Mouse (Mus musculus): ENCODE results near the gene Baz2b.
"Not testable (repeated sequence)": the region's sequence is repeated elsewhere in the genome, so short reads cannot be mapped to it uniquely, and the experiment has no call there.

Baz2b gene

DNA sequence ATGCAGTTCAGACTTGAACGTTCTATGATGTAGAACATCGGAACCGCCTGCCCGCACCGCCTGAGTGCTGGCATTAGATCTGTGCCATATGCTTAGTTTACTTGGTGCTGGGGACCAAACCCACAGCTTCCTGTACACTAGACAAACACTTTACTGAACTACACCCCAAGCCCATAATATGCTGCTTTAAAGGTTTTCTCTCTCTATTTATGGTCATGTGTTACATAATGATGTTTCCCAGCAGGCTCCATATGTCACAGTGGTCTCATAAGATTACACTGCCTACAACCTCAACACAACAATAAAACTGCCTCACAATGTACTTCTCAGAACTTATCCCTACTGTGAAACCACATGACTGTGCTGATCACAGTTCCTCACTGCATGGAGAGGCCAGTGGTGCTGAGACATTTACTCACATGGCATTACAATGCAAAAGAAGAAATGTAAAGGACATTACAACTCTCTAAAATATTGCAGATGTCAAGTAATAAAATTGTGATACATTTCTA, 9.5 kb downstream of the Baz2b start:
- DNase-seq: no peak

DNA sequence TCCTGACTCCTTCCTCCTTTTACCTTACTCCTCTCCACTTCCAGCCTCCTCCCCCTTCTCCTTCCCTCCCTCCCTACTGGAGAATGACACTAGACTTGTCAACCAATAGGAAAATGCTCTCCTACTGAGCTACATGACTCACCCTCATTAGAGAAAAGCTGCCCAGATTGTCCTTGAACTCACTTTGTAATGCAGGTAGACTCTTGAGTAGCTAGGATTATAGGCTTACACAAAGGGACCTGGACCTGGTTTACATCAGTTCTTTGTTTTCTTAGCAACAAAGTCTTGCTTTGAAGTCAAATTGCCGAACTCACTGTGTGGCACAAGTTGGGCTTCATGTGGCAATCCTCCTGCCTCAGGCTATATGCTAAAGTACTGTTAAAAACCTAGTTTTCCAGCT, 12.8 kb downstream of the Baz2b start:
- no peak for DNase-seq

DNA sequence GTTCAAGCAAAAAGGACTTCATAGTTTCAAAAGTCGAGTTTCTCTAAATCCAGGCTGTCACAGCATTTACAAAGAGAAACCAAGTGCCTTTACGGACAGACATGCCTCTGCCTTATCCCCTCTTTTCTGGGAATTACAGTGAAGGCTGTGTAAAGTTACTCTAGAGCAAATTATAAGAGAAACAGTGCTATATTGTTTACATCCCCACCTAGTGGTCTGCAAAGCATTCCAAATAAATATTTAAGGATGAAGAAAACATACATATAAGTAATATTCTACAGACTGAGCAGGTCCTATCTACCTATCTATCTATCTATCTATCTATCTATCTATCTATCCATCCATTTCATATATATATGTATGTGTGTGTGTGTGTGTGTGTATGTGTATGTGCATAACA, 27.9 kb downstream of the Baz2b start:
- no peak for DNase-seq

DNA sequence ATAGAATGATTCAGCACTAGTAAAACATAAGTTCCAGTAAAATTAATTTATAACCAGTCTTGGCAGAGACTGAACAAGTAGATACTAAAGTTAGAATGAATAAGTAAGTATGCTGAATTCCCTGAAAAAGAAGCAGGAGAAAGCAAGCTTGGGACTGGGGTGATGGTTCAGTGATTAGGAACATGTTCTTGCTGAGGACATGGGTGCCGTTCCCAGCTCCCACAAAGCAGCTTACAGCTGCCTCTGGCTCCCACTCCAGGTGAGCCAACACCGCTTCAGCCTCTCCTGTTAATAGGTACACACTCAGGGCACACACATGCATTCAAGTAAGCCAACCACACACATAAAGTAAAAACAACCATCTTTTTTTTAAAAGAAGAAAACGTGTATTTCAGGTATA, 32.1 kb downstream of the Baz2b start:
- DNase-seq: no peak

DNA sequence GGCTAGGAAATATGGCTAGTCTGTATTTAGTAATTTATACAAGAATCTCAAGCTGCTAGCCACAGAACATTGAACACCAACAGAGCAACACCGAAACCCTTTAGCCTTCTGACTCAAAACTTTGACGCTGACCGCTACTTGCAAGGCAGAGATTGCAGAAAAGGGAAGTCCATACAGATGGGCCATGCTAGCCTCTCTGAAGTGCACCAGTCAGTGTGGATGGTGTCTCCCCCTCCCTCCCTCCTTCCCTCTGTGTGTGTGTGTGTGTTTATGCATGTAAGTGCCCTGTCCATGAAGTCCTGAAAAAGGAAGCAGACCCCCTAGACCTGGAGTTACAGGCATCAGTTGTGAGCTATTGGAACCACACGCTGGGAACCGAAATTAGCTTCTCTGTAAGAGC, 33.6 kb downstream of the Baz2b start:
- DNase-seq: no peak

DNA sequence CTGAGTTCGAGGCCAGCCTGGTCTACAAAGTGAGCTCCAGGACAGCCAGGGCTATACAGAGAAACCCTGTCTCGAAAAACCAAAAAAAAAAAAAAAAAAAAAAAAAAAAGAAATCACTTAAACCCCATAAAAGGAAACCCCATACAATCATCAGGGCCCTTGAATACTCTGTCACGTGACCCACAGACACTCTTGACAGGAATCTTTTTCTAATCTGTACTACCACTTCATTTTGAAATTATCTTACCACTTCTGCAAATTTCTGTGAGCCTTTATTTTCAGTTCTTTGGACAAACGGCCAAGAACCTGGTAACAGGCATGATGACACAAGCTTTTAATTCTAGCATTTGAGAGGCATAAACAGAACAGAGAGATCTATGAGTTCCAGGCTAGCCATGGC, 34.6 kb downstream of the Baz2b start:
- DNase-seq: no peak

DNA sequence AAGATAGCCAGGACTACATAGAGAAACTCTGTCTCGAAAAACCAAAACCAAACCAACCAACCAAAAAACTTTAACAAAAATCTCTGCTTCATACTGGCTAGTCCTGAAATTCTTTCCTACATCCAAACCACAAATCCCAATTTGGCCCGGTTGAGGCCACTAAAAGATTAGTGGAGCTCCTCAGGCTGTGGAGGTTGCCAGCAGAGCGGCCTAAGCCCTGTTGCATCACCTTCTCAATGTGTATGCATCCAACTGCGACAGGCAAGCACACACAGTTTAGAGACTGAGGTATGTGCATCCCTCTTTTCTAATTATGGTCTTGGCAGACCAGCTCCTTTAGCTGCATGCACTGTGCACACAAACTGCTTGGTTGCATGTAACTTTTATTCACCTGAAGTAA, 36.0 kb downstream of the Baz2b start:
- DNase-seq: no peak

DNA sequence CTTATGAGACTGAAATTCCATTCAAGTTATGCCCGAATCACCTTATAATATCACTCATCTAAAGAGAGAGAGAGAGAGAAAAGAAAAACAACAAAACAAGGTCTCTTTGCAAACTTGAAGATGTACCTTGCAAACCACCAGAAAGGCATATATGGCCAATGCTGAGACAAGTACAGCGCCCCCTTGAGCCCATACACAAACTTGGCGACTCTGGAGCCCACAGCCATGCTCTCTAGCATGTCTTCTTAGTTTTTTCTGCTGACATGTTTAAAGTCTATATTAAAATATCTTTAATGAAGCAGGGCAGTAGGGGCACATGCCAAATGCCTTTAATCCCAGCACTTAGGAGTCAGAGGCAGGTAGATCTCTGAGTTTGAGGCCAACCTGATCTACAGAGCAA, 36.4 kb downstream of the Baz2b start:
- DNase-seq: no peak

DNA sequence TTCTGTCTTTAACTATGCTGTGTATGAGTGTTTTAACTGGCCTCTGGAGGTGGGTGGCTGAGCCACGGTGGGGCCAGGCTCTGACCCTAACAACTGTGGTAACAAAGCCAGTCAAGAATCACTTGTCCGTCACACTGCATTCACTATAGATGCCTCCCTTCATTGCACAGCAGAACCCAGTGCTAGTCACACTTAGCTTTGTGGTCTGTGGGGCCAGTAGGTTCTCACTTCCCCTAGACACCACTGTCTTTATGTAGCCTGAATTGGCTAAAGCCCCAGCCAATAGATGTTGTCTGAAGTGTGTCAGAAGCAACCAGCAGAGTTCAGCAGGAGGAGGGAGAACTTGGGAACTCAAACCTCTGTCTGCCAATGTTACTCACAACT, 37.1 kb downstream of the Baz2b start:
- no peak for DNase-seq

DNA sequence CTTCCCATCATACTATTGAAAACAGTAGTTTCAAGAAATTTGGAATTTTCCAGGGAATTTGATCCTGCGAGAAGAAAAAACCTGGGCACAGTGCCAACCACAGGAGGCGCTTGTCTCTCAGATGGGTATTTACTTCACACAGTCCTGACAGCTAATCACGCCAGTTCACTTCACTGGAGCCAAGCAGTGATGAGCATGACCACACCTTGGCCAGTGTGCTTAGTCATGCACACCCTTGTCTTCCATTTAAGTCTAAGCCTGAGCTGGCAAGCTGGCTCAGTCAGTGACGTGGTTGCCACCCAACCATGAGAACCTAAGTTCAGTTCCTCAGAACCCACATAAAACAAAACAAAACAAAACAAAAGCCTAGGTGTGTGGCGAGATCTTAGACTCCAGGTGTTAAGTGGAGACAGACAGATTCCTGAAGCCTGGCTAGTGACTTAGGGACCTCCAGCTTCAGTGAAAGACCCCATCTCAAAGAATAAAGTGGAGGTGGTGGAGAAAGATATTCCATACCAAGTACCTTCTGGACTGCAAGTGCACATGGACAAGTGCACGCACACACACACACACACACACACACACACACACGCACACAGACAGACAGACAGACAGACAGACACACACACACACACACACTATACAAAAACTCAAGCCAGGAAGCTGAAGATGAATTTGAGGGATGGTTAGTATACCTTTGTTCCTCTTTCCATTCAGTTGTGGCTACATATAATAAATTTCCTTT, 37.7 kb downstream of the Baz2b start:
- DNase-seq: no peak

DNA sequence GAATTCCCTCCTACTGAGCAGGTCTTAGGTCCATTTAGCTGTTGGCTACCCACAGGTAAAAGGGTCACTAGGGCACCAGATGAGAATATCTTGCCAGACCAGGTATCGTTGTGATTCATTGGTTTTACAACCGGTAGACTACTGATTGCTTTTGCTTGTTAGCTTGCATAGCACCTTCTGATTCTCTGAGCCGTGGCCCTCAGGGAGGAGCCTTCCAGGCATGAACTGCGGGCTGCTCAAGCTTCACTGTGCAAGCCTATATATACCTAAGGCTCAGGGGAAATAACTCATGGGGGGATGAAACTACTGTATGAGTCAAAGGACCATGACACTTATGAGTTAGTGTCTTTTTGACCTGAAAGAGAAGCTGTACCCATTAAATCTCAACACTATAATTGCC, 42.8 kb downstream of the Baz2b start:
- no peak for DNase-seq

DNA sequence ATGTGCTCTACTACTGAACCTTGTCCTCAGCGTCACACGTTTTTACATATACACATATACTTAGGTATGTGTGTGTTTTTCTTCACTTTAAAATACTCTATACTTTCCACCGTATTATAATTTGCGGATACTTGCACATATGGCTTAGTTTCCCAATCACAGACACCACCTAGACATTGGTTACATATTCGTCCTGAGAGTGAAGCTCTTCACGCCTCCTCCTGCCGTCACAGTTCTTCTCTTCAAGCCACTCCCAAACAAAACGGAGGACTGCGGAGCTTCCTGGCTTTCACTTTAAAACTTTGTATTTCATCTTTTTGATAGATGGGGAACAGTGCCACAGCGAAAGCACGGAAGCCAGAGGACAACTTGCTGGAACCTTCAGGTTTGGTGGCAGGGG, 44.0 kb downstream of the Baz2b start:
- DNase-seq: no peak

DNA sequence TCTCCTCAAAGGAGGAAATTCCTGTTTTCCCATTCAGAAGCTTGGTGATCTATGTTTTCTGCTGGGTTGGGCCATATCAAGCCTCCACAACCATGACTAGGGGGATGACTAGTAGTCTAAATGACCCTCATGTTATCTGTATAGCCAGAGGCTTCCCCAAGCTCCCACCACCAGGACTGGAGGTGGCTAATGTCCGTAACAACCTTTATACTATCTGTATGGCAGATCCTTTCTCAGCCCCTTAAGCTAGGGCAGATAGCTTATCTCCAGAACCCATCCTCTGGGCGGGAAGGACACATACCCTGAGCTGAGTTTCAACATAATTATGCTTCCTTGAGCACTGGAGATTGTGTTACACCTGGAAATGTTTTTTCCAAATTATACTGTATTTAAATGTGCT, 45.9 kb downstream of the Baz2b start:
- no peak for DNase-seq

DNA sequence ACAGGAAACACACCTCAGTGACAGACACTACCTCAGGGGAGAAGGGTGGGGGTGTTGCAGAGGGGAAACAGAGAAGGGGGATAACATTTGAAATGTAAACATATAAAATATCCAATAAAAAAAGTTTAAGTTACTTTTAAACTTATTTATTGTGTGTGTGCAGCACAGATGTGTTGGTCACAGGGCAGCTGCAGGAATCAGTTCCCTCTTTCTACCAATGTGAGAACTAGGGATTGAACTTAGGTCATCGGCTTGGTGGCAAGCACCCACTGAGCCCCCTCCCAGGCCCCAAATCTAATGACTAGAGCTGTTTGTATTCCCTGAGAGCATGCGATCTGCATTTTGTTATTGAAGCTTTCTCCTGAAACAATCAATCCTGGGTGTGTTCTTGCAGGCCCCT, 57.2 kb downstream of the Baz2b start:
- no peak for DNase-seq

DNA sequence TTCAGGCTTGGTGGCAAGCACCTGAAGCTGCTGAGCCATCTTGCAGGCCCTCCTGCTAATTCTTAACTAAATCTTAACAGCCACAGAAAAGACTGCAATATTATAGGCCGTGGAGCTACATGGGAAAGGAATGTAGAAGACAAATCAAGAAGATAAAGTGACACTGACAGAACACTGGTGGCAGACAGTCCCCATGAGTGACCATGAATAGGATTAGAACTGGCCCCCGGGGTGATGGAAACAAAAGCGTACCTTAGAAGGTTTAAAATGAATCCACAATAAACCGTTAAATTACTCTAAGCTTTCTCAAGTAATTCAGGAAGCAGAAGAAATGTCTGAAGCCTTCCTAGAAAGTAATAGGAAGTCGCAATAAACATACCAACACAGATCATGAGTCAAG, 61.0 kb downstream of the Baz2b start:
- no peak for DNase-seq

DNA sequence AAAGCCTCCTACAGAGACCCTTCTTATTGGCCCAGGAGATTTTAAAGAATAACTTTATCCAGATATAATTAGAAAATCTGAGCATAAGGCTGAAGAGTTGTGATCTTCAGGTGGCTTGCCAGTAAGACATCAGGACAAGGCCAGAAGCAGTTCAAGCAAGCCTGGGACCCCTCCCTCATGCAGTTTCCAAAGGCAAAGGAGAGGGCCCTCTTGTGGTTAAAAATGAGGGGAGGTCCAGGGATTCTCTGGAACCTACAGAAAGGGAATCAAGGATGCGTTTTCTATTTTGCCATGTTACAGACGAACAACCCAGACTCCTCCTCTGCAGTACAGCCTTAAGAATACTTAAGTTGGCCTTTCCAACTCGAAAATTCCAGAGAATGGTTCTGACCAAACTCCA, 62.2 kb downstream of the Baz2b start:
- DNase-seq: peak; percentile 47

DNA sequence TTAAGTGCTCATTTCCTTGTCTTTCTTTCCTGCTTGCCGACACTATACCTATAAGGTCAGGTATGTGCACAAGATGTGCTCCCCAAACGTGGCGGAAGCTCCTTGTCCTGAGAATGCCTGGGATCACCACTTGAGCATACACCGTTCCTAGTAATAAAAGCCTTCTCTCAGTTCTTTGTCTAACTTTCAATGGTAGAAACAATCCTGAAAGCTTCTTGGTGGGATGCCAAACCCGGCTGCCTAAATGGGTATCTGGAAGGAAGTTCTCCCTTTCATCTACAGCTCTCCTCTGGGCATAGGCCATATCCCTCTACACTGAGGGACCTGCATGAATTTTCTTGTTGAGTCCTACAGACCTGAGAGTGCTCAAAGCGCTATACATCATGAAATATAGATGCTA, 63.9 kb downstream of the Baz2b start:
- DNase-seq: no peak

DNA sequence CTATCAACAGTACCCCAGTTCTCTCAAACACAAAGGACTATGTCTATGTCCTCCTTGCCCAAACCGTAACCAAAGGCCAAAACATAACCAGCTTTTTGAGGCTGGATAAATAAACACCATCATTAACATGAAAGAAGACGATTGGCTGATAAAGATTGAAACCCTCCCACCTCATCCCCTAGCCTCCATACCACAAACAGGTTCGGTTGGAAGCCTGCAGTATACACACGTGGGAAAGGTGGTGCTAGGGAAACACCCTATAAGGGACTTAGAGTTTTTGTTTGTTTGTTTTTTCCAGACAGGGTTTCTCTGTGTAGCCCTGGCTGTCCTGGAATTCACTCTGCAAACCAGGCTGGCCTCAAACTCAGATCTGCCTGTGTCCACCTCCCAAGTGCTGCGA, 66.3 kb downstream of the Baz2b start:
- no peak for DNase-seq

DNA sequence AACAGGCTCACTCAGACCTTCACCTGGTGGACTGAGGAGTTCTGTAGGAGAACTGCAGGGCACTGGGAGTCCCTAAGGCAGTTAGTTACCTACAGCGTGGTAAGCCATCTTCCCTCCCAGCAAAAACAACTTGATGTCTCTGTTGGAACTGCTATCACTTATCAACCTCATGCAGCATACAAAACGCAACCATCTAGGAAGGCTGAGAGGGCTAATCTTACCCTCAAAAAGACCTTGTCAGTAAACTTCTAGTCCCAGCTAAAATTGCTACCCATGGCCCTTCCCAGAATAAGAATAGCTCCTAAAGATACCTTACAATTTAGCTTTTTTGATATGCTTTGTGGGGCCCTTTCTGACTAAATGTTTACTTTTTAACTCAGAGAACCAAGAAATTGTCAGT, 67.4 kb downstream of the Baz2b start:
- no peak for DNase-seq

DNA sequence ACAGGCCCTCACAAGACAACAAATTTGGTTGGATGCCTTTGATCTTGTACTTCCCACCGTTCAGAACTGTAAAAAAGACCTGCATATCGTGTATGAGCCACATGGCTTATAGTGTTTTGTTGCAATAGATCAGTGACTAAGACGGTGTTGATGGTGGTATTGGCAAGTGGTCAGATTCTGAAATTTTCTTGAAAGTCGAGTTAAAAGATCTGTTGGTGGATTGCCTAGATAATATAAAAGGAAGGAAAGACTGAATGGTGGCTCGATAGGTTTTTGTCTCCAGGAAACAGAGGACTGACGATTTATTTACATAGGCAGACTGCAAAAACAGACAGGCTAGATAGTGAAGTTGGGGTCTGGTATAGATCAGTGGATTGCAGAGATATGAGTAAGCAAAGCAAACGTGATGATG, 70.9 kb downstream of the Baz2b start:
- DNase-seq: no peak

DNA sequence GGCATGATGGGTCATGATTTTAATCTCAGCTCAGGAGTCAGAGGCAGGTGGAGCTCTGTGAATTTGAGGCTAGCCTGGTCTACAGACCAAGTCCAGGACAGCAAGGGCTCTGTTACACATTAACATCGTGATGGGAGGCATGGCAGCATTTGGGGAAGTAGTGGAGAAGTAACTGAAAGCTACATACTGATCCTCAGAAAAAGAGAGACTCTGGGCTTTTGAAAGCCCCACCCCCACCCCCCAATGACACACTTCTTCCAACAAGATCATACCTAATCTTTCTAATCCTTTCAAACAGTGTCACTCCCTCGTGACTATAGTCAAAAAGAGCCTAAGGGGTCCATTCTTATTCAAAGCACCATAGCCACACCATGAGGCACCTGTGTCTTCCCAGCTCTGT, 73.8 kb downstream of the Baz2b start:
- no peak for DNase-seq

DNA sequence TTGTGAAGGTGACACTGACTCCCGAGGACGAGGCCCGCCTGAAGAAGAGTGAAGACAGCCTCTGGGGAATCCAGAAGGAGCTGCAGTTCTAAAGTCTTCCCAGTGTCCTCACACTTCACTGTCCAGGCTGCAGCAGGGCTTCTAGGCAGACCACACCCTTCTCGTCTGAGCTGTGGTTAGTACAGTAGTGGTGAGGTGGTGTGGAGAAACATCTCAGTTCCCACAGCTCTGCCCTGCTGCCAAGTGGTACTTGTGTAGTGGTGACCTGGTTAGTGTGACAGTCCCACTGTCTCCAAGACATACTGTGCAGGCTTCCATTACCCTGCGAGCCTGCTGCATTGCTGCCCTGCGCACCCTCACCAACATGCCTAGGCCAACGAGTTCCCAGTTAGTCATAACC, 74.7 kb downstream of the Baz2b start:
- DNase-seq: not testable (repeated sequence)

DNA sequence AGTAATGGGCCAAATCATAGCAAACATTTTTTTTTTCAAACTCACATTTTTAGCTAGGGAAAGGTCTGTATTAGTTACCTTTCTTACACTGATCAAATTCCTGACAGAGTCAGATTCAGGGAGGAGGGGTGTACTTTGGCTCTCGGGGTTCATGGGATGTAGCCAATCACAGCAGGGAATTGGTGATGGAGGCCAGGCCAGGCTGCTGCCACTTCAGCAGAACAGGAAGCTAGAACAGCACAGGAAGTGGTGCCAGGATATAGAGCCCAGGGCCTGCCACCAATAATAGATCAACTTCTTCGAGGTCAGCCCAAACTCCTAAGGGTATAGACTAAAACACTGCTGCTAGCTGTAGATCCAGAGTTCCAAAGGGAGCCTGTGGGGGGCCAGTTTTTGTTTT, 76.6 kb downstream of the Baz2b start:
- no peak for DNase-seq

DNA sequence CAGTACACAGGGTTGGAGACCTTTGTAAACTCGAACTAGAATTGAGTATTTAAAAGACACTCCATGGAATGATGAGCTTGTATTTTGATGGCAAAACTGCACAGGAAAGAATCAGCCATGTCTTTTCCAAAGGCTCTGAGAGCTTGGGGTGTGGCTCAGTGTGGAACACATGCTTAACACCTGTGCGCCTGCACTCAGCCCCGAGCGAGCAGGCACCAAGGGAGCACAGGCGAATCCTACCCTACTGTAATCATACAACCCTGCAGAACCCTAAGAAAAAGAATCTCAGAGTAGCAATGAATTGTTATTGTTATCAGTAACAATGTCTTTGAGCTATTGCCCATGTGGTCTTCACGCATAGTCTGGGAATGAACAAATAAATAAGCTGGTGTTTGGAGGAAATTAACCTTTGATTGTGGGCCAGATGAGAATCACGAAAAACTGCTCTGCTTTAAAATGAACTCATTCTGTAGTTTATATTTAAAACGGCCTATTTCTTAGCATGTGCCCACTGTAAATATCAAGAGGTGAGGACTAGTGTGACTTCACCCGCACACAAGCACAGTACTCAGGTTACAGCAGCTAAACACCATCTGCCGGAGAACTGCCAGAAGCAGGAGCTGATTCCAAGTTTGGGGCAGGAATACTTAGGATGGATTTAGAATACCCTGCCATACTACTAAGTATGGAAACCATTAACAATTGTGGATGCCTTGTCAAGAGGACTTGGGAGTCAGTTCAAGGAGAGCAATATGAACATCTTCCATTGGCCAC, 77.2 kb downstream of the Baz2b start:
- DNase-seq: no peak

DNA sequence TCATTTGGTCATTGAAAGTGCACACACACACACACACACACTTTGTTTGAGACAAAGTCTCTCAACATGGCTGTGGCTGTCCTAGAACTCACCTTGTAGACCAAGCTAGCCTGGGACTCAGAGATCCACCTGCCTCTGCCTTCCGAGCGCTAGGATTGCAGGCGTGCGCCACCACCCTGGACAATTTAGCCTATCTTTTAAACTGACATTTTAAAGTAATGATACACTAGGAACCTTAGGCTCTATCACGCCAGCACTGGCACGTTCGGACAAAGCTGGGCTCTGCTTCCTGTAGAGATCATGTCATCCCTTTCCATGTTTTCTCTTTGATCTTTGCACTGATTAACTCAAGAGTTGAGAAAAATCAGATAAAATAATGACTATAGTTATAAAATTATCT, 81.0 kb downstream of the Baz2b start:
- DNase-seq: no peak
